Comparison of ENCODE assay signal across 10 mouse cellular contexts in the genomic region with DNA sequence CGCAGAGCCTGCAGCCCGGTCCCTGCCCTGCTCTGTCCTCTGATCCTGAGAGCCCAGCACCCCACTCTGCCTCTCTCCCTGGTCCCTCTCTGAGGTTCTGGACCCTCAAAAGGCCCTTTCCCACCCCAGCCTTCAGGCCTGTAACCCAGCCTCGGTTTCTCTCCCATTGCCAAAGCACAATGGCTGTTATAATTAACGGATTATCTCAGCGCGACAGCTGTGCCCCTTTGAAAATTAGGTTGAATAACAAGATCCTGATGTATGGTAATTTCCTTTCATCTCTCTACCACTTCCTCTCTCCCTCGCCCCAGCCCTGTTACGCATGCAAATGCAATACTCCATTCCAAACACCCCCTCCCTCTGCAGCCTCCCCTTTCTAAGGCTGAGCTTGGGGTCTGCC. TPM values are rescaled to one million over a fixed set of nuclear protein-coding genes. Genes with fewer than 3 reads are reported as not detected.
DNase-seq lines count a peak whose midpoint lies in the region; ATAC-seq lines count a peak whose summit lies in the region.
"Had no signal": no experiment of that assay in that cellular context is flagged by ENCODE, and none has a peak within 500 bp of the region (broad histone marks: within the 10 kb centered on the region; RNA-seq: fewer than 3 reads in every experiment).

No protein-coding gene starts in this region.

- no peak overlapping the region for H3K4me3 ChIP-seq in embryonic facial prominence, embryonic 11.5 days (ENCODE audit: low read depth, low read length)
- H3K4me3 ChIP-seq in hindbrain, embryonic 15.5 days, result no peak overlapping the region
- no peak overlapping the region for H3K4me3 ChIP-seq in neural tube, embryonic 15.5 days (replicated peaks)

- H3K4me2 ChIP-seq in embryonic facial prominence, embryonic 11.5 days (ENCODE audit: low read depth, low read length), result no peak overlapping the region
- no peak overlapping the region for H3K4me2 ChIP-seq in hindbrain, embryonic 15.5 days
- no peak overlapping the region for H3K4me2 ChIP-seq in neural tube, embryonic 15.5 days

- WGBS in embryonic facial prominence, embryonic 11.5 days, result 26% methylated on average over 8 of the region's 8 CpGs
- 14% methylated on average over 8 of the region's 8 CpGs for WGBS in hindbrain, embryonic 15.5 days
- WGBS in neural tube, embryonic 15.5 days, result 19% methylated on average over 8 of the region's 8 CpGs

- H3K36me3 ChIP-seq in embryonic facial prominence, embryonic 11.5 days (replicated peaks; ENCODE audit: control insufficient read depth, insufficient read depth, low read depth, low read length), result no peaks in the 10 kb centered on the region
- H3K36me3 ChIP-seq in hindbrain, embryonic 15.5 days, result no peaks in the 10 kb centered on the region
- H3K36me3 ChIP-seq in neural tube, embryonic 15.5 days, result no peaks in the 10 kb centered on the region

- DNase-seq in MN1 (ENCODE audit: low spot score), result peak; percentile 56
- DNase-seq in embryonic facial prominence, embryonic 11.5 days (ENCODE audit: low spot score), result peak; percentile 25
- DNase-seq in adrenal gland, postnatal 14 days, result no peak
- no peak for DNase-seq in cerebellum, adult 9-10 months
- no peak for DNase-seq in heart, adult 9 months (ENCODE audit: low spot score in 2 of 2)
- DNase-seq in ovary, postnatal 36 days (ENCODE audit: low spot score), result no peak

- H3K9ac ChIP-seq in embryonic facial prominence, embryonic 11.5 days (replicated peaks; ENCODE audit: low read length), result 0 out of 2 replicates have a peak overlapping the region, but pooled peaks have one; percentile 18
- no peak overlapping the region for H3K9ac ChIP-seq in hindbrain, embryonic 15.5 days
- H3K9ac ChIP-seq in neural tube, embryonic 15.5 days (replicated peaks), result peak overlapping the region; percentile 36; the same call in 1 of the 2 replicates

- ATAC-seq in embryonic facial prominence, embryonic 11.5 days (replicated peaks; ENCODE audit: insufficient number of reproducible peaks, low FRiP score, low TSS enrichment, low read depth), result no peak
- ATAC-seq in hindbrain, embryonic 15.5 days (ENCODE audit: low FRiP score, low read depth), result no peak
- ATAC-seq in neural tube, embryonic 15.5 days (ENCODE audit: low FRiP score), result no peak
- ATAC-seq: intestine, postnatal 0 days had no signal

- no peak overlapping the region for H3K27ac ChIP-seq in embryonic facial prominence, embryonic 11.5 days (replicated peaks; ENCODE audit: low read depth, low read length)
- peak overlapping the region; percentile 70 for H3K27ac ChIP-seq in hindbrain, embryonic 15.5 days (replicated peaks)
- H3K27ac ChIP-seq in neural tube, embryonic 15.5 days (replicated peaks), result peak overlapping the region; percentile 51
- H3K27ac ChIP-seq: macrophage had no signal

- peaks cover 6% of the 10 kb centered on the region for H3K4me1 ChIP-seq in embryonic facial prominence, embryonic 11.5 days (ENCODE audit: control insufficient read depth, insufficient read depth, low read length)
- peaks cover 72% of the 10 kb centered on the region for H3K4me1 ChIP-seq in hindbrain, embryonic 15.5 days (replicated peaks)
- peaks cover 56% of the 10 kb centered on the region for H3K4me1 ChIP-seq in neural tube, embryonic 15.5 days

- H3K27me3 ChIP-seq in embryonic facial prominence, embryonic 11.5 days (ENCODE audit: control insufficient read depth, insufficient read depth, low read length), result no peaks in the 10 kb centered on the region
- no peaks in the 10 kb centered on the region for H3K27me3 ChIP-seq in hindbrain, embryonic 15.5 days
- H3K27me3 ChIP-seq in neural tube, embryonic 15.5 days (replicated peaks), result no peaks in the 10 kb centered on the region

- H3K9me3 ChIP-seq in embryonic facial prominence, embryonic 11.5 days (replicated peaks; ENCODE audit: control insufficient read depth, low read length), result no peaks in the 10 kb centered on the region
- H3K9me3 ChIP-seq in hindbrain, embryonic 15.5 days, result no peaks in the 10 kb centered on the region
- no peaks in the 10 kb centered on the region for H3K9me3 ChIP-seq in neural tube, embryonic 15.5 days (replicated peaks)

RNA-seq across cellular contexts. Expression of gene Elfn2, which starts 35.1 kb away (rescaled TPM):
- 0.28 TPM in 1 of 2 replicates, not detected in the other for polyA plus RNA-seq in embryonic facial prominence, embryonic 11.5 days (2014; fragmentation: Nextera tagmentation; extraction: Ambion mirVana)
- polyA plus RNA-seq in hindbrain, embryonic 15.5 days (2015; fragmentation: Nextera tagmentation; extraction: Ambion mirVana), result 10.6 and 11.7 TPM in 2 replicates
- 9.8 and 10.6 TPM in 2 replicates for polyA plus RNA-seq in neural tube, embryonic 15.5 days (2015; fragmentation: Nextera tagmentation; extraction: Ambion mirVana)
- total RNA-seq in adrenal gland, postnatal 14 days (2021), result 4.4 and 5.6 TPM in 2 replicates
- polyA plus RNA-seq: macrophage had no signal

Comparison
In these comparisons a context has a peak if more than half of its experiments do, and no peak if none do; other contexts are left out.
1. DNase-seq: peak in MN1 (single experiment) and embryonic facial prominence, embryonic 11.5 days (single experiment); none in adrenal gland, postnatal 14 days (single experiment), cerebellum, adult 9-10 months (single experiment), heart, adult 9 months (0 of 2) and ovary, postnatal 36 days (single experiment).